Mouse (Mus musculus): ENCODE measurements around the gene Olfr1318.

GRCm38 (mm10) chr2:112115340-112115739 lies 38.7 kb upstream of the Olfr1318 start, which contains the start of gene Olfr1315-ps1:
- TF ChIP-seq CTCF (IDR thresholded peaks at IDR 0.05; ENCODE audit: extremely low read depth, insufficient read depth, insufficient read length, insufficient replicate concordance) = no peak
- no peak for TF ChIP-seq POLR2A (IDR thresholded peaks at IDR 0.05; ENCODE audit: low read depth, low read length)

All from spleen, adult 2 months (tissue).